Mouse (Mus musculus): Measurements from ENCODE around the gene Mmp17. TPM values are rescaled to one million over a fixed set of nuclear protein-coding genes. Genes with fewer than 3 reads are reported as not detected.
A peak's percentile ranks its signal among the peaks of the same experiment; 100 is the strongest.

Gene Mmp17
- under 1 TPM; 0.53 to 0.91 (median 0.77) TPM for total RNA-seq (2022)

GRCm38 (mm10) chr5:129583761-129584582 lies at the start of gene Mmp17:
Mmp17 (plus strand) TSS chr5:129584169.
- peak; percentile 85 for DNase-seq (ENCODE audit: low spot score)

- peak; percentile 72 for DNase-seq (ENCODE audit: low spot score)
Observed at GRCm38 (mm10) chr5:129534500-129534899, 49.5 kb upstream of the Mmp17 start.

- DNase-seq (ENCODE audit: low spot score) = no peak
Observed at GRCm38 (mm10) chr5:129535021-129535420, 48.9 kb upstream of the Mmp17 start.

- no peak for DNase-seq (ENCODE audit: low spot score)
Observed at GRCm38 (mm10) chr5:129535431-129535830, 48.5 kb upstream of the Mmp17 start.

GRCm38 (mm10) chr5:129538826-129539225 lies 45.1 kb upstream of the Mmp17 start:
- DNase-seq (ENCODE audit: low spot score) = no peak

GRCm38 (mm10) chr5:129542236-129542635 lies 41.7 kb upstream of the Mmp17 start:
- DNase-seq (ENCODE audit: low spot score) = no peak

- no peak for DNase-seq (ENCODE audit: low spot score)
Observed at GRCm38 (mm10) chr5:129545787-129546186, 38.2 kb upstream of the Mmp17 start.

GRCm38 (mm10) chr5:129549716-129550115 lies 34.3 kb upstream of the Mmp17 start:
- no peak for DNase-seq (ENCODE audit: low spot score)

GRCm38 (mm10) chr5:129550790-129551189 lies 33.2 kb upstream of the Mmp17 start:
- DNase-seq (ENCODE audit: low spot score) = no peak

GRCm38 (mm10) chr5:129551991-129552390 lies 32.0 kb upstream of the Mmp17 start:
- DNase-seq (ENCODE audit: low spot score) = no peak

GRCm38 (mm10) chr5:129553642-129554041 lies 30.3 kb upstream of the Mmp17 start:
- DNase-seq (ENCODE audit: low spot score) = no peak

- no peak for DNase-seq (ENCODE audit: low spot score)
Observed at GRCm38 (mm10) chr5:129558591-129558990, 25.4 kb upstream of the Mmp17 start.

- no peak for DNase-seq (ENCODE audit: low spot score)
Observed at GRCm38 (mm10) chr5:129559283-129559682, 24.7 kb upstream of the Mmp17 start.

GRCm38 (mm10) chr5:129562342-129562741 lies 21.6 kb upstream of the Mmp17 start:
- no peak for DNase-seq (ENCODE audit: low spot score)

GRCm38 (mm10) chr5:129568596-129568995 lies 15.4 kb upstream of the Mmp17 start:
- no peak for DNase-seq (ENCODE audit: low spot score)

- no peak for DNase-seq (ENCODE audit: low spot score)
Observed at GRCm38 (mm10) chr5:129578201-129578600, 5.8 kb upstream of the Mmp17 start.

GRCm38 (mm10) chr5:129580046-129580445 lies 3.9 kb upstream of the Mmp17 start:
- no peak for DNase-seq (ENCODE audit: low spot score)

- DNase-seq (ENCODE audit: low spot score) = no peak
Observed at GRCm38 (mm10) chr5:129580572-129580971, 3.4 kb upstream of the Mmp17 start.

- DNase-seq (ENCODE audit: low spot score) = no peak
Observed at GRCm38 (mm10) chr5:129581015-129581414, 3.0 kb upstream of the Mmp17 start.

GRCm38 (mm10) chr5:129583331-129583730 lies 638 bp upstream of the Mmp17 start:
- DNase-seq (ENCODE audit: low spot score) = no peak

GRCm38 (mm10) chr5:129584583-129585541 lies 893 bp downstream of the Mmp17 start:
- DNase-seq (ENCODE audit: low spot score) = no peak

GRCm38 (mm10) chr5:129586016-129586415 lies 2.0 kb downstream of the Mmp17 start:
- peak; percentile 68 for DNase-seq (ENCODE audit: low spot score)

All from heart, adult 8-10 months (tissue).